Mouse (Mus musculus) hindbrain, embryonic 11.5 days (tissue): Measurements from ENCODE around the gene Gstt1. TPM values are rescaled to one million over a fixed set of nuclear protein-coding genes. Genes with fewer than 3 reads are reported as not detected.
"Not testable (repeated sequence)": the region's sequence is repeated elsewhere in the genome, so short reads cannot be mapped to it uniquely, and the experiment has no call there.

ENCODE experiments used
- ATAC-seq: fragments of 200-750 bp; cut with Nextera tagmentation; 2 replicates; pipeline ENCODE4 v1.8.0; 2017; ENCODE audit warnings: mild to moderate bottlenecking, moderate TSS enrichment, moderate library complexity; ENCODE audit not compliant: low FRiP score
- DNase-seq: peaks from one replicate; pipeline ENCODE4 v3.0.0-alpha.2; 2015; ENCODE audit warnings: low spot score
- H3K27ac ChIP-seq: fragments of 300-500 bp; sonication (generic); 2 replicates; pipeline ENCODE4 v1.5.1; 2014; ENCODE audit warnings: mild to moderate bottlenecking, low read depth, low read length
- H3K27me3 ChIP-seq: fragments of 300-500 bp; sonication (generic); 2 replicates; pipeline ENCODE4 v1.6.1; 2014; ENCODE audit warnings: mild to moderate bottlenecking, low read length, moderate library complexity, mixed read lengths; ENCODE audit not compliant: control insufficient read depth, insufficient read depth
- H3K36me3 ChIP-seq: fragments of 300-500 bp; sonication (generic); 2 replicates; pipeline ENCODE4 v1.6.1; 2014; ENCODE audit warnings: mild to moderate bottlenecking, low read length, moderate library complexity, mixed read lengths; ENCODE audit not compliant: control insufficient read depth, insufficient read depth
- H3K4me1 ChIP-seq: fragments of 300-500 bp; sonication (generic); replicated peaks from 2 replicates; pipeline ENCODE4 v1.6.1; 2014; ENCODE audit warnings: low read length, mixed read lengths; ENCODE audit not compliant: control insufficient read depth, insufficient read depth
- H3K4me2 ChIP-seq: fragments of 300-500 bp; sonication (generic); replicated peaks from 2 replicates; pipeline ENCODE4 v1.6.1; 2014; ENCODE audit warnings: mild to moderate bottlenecking, low read depth, low read length
- H3K4me3 ChIP-seq: fragments of 300-500 bp; sonication (generic); 2 replicates; pipeline ENCODE4 v1.5.1; 2014; ENCODE audit warnings: low read depth, low read length
- H3K9ac ChIP-seq: fragments of 300-500 bp; sonication (generic); 2 replicates; pipeline ENCODE4 v1.6.1; 2014; ENCODE audit warnings: low read depth, low read length
- H3K9me3 ChIP-seq: fragments of 300-500 bp; sonication (generic); 2 replicates; pipeline ENCODE4 v1.6.1; 2016; ENCODE audit warnings: low read length; ENCODE audit not compliant: control insufficient read depth
- WGBS: fragments of 180-500 bp; shearing (Covaris S2); extraction: QIAGEN DNeasy Blood & Tissue Kit; methylation state at CpG from one replicate; pipeline ENCODE4 v1.1.7; 2014; 5-methylcytosine and 5-hydroxymethylcytosine counted together
- polyA plus RNA-seq: library from polyadenylated mRNA; unstranded; fragments of >200 nt; fragmentation: Nextera tagmentation; extraction: Ambion mirVana; gene quantifications from 2 replicates; pipeline ENCODE4 v1.2.1, GENCODE M21; 2014

Gstt1 gene
- polyA plus RNA-seq, 1 experiment from 2014 or later: 5.6 TPM

GRCm38 (mm10) chr10:75776562-75776961 lies 21.8 kb downstream of the Gstt1 start:
- DNase-seq (no peak), ATAC-seq (no peak)
- H3K4me3 ChIP-seq: no peak overlapping the region
- peaks cover 3% of the 10 kb centered on the region; the same call in 1 of the 2 replicates for H3K4me1 ChIP-seq
- WGBS: 90% methylated on average over 6 of the region's 6 CpGs
- no peaks in the 10 kb centered on the region for H3K36me3 ChIP-seq
- no peaks in the 10 kb centered on the region for H3K9me3 ChIP-seq
- H3K27ac ChIP-seq: no peak overlapping the region
- H3K27me3 ChIP-seq: peaks cover 18% of the 10 kb centered on the region
- H3K4me2 ChIP-seq: no peak overlapping the region
- H3K9ac ChIP-seq: no peak overlapping the region

DNA sequence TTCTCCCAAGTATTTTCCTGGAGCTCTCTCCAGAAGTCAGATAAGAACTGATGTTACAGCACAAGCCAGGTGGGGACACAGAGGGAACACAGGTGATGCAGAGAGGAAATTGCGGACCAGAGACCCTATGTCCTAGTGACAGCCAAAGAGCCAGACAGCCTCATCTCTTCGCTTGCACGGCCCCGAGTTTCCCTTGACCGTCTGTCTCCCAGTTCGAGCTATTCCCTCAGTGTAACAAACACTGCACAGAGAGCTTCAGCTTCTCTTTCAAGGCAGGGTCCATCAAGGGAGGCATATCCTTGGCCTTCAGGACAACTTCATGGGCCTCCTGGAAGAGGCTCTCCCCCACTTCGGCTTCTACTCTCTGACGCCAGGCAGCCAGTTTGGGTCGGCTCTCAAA lies 23.8 kb downstream of the Gstt1 start:
- Histone ChIP-seq H3K27ac (no peak overlapping the region), H3K4me1 (0 out of 2 replicates have a peak, but pooled peaks cover 3% of the 10 kb centered on the region), H3K4me3 (no peak overlapping the region), H3K27me3 (peaks cover 5% of the 10 kb centered on the region; the same call in 1 of the 2 replicates), H3K9me3 (no peaks in the 10 kb centered on the region), H3K36me3 (no peaks in the 10 kb centered on the region), H3K9ac (no peak overlapping the region), H3K4me2 (no peak overlapping the region)
- DNase-seq (no peak), ATAC-seq (no peak)
- WGBS: 89% methylated on average over 9 of the region's 9 CpGs

- no peak overlapping the region for H3K4me2 ChIP-seq
- H3K9ac ChIP-seq: no peak overlapping the region
- WGBS: 94% methylated on average over 5 of the region's 5 CpGs
- H3K9me3 ChIP-seq: no peaks in the 10 kb centered on the region
- 0 out of 2 replicates have a peak, but pooled peaks cover 3% of the 10 kb centered on the region for H3K4me1 ChIP-seq
- DNase-seq: no peak
- H3K27ac ChIP-seq: no peak overlapping the region
- peaks cover under 1% of the 10 kb centered on the region; the same call in 1 of the 2 replicates for H3K27me3 ChIP-seq
- no peaks in the 10 kb centered on the region for H3K36me3 ChIP-seq
- H3K4me3 ChIP-seq: no peak overlapping the region
- ATAC-seq: no peak
These were observed 24.3 kb downstream of the Gstt1 start for GRCm38 (mm10) chr10:75774102-75774501.

GRCm38 (mm10) chr10:75772795-75773664 lies 25.4 kb downstream of the Gstt1 start, which contains the start of gene Ddt:
TSS of gene Ddt (minus strand) at chr10:75773414.
- peak; percentile 97 for ATAC-seq
- Histone ChIP-seq H3K9me3 (no peaks in the 10 kb centered on the region), H3K9ac (peak within 1 kb of the TSS; percentile 51), H3K4me1 (0 out of 2 replicates have a peak, but pooled peaks cover 3% of the 10 kb centered on the region), H3K27me3 (no peaks in the 10 kb centered on the region), H3K36me3 (no peaks in the 10 kb centered on the region), H3K27ac (no peak within 1 kb of the TSS), H3K4me3 (peak within 1 kb of the TSS; percentile 52), H3K4me2 (peak within 1 kb of the TSS; percentile 92)
- DNase-seq: peak; percentile 86
- under 1% methylated on average over 47 of the region's 47 CpGs for WGBS

- WGBS: 48% methylated on average over 5 of the region's 5 CpGs
- H3K4me1 ChIP-seq, DNase-seq, ATAC-seq, H3K36me3 ChIP-seq, H3K9ac ChIP-seq, H3K4me2 ChIP-seq, H3K27me3 ChIP-seq, H3K9me3 ChIP-seq, H3K27ac ChIP-seq, H3K4me3 ChIP-seq: not testable (repeated sequence)
These were observed 30.6 kb downstream of the Gstt1 start for GRCm38 (mm10) chr10:75767756-75768155.

- H3K4me3 ChIP-seq: no peak overlapping the region
- 0 out of 2 replicates have a peak, but pooled peaks cover 4% of the 10 kb centered on the region for H3K4me1 ChIP-seq
- no peaks in the 10 kb centered on the region for H3K36me3 ChIP-seq
- DNase-seq (no peak), ATAC-seq (no peak)
- no peak overlapping the region for H3K27ac ChIP-seq
- 91% methylated on average over 6 of the region's 6 CpGs for WGBS
- no peaks in the 10 kb centered on the region for H3K27me3 ChIP-seq
- no peak overlapping the region for H3K4me2 ChIP-seq
- no peaks in the 10 kb centered on the region for H3K9me3 ChIP-seq
- no peak overlapping the region for H3K9ac ChIP-seq
These were observed 31.5 kb downstream of the Gstt1 start for GRCm38 (mm10) chr10:75766856-75767255.

DNA sequence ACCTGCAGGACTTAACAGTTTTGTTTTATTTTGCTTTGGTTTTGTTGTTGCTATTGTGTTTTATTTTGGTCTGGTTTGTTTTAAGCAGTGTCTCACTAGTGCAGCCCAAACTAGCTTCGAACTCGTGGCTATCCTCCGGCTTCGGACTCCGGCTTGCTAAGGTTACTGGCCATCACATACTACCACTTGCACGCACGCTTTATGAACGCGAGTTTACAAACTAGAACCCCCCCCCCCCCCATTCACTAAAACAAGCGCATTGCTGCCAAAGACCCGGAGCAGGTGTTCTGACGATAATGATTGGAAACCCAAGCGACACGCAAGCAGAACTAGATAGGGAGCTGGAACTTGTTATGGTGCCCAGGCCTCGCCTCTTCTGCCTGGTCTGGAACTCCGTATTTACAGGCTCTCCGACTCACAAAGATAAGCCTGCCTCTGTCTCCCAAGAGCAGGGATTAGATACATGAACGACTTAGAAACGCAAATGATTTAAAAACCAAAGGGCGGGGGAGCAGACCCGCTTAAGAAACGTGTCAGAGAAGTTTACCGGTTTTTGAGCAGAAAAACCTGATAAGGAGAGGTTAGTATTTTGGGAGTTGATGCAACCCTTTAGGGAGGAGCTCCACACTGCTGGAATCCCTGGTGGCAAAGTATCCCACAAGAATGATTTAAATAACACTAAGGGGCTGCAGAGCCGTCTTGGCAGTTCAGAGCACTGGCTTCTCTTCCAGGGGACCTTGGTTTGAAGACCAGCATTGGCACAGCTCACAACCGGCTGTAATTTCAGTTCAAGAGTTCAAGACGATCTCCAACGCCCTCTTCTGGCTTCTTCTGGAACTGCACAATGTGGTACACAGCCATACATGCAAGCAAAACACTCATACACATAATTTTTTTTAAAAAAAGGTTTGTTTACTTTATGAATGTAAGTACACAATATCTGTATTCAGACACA lies 33.6 kb downstream of the Gstt1 start:
- no peaks in the 10 kb centered on the region for H3K9me3 ChIP-seq
- H3K4me2 ChIP-seq: peak overlapping the region; percentile 67
- WGBS: 1% methylated on average over 27 of the region's 27 CpGs
- peak overlapping the region; percentile 89 for H3K4me3 ChIP-seq
- peak overlapping the region; percentile 46; the same call in 1 of the 2 replicates for H3K9ac ChIP-seq
- no peaks in the 10 kb centered on the region for H3K27me3 ChIP-seq
- H3K36me3 ChIP-seq: no peaks in the 10 kb centered on the region
- peak overlapping the region; percentile 47; the same call in 1 of the 2 replicates for H3K27ac ChIP-seq
- H3K4me1 ChIP-seq: 0 out of 2 replicates have a peak, but pooled peaks cover 4% of the 10 kb centered on the region
- ATAC-seq: peak; percentile 69
- peak; percentile 87 for DNase-seq
